Mouse (Mus musculus) embryo, embryonic 9.5 days (tissue): ENCODE measurements around the gene Cnpy3.
"Not testable (repeated sequence)": the region's sequence is repeated elsewhere in the genome, so short reads cannot be mapped to it uniquely, and the experiment has no call there.

ENCODE experiments used
- DNase-seq: peaks from one replicate; pipeline ENCODE4 v3.0.0-alpha.2; 2017; ENCODE audit errors: extremely low spot score

The Cnpy3 gene

DNA sequence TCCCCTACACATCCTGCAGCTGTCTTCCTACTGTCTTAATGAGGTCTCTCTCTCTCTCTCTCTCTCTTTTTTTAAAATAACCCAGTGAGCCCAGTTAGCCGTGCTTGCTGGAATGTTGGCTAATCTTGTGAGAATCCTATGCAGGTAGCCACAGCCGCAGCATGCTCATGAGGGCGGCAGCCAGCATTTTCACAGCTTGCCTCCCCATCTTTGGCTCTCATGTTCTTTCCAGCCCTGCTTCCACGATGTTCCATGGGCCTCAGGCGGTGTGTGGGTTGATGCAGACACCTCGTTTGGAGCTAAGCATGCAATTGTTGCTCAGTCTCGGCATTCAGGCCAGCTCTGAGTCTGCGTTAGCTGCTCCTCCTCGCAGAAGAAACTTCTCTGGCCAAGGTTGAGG lies 12.9 kb upstream of the Cnpy3 start:
- DNase-seq = not testable (repeated sequence)

DNA sequence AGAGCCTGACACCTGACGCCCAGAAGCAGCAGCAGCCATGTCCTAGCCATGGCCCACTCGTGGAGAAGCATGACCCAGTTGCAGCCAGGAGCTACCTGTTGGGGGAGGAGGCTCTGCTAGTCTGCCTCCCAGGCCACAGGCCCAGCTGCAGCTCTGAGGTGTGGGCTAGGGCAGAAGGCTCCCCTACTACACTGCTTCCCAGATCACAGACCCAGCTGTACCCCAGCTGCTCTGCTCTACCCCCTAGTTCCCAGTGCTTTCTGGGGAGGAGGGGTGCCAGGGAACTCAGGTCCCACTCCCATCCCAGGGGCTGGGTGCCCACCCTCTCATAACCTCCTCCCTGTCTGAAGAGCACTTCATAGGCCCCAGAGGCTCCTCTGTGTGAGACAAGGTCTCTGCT lies 11.5 kb upstream of the Cnpy3 start, which contains the start of gene Ptcra:
Gene Ptcra, minus strand, starts transcription at position 169 of the 400 bp plus-strand sequence.
- DNase-seq = no peak

DNA sequence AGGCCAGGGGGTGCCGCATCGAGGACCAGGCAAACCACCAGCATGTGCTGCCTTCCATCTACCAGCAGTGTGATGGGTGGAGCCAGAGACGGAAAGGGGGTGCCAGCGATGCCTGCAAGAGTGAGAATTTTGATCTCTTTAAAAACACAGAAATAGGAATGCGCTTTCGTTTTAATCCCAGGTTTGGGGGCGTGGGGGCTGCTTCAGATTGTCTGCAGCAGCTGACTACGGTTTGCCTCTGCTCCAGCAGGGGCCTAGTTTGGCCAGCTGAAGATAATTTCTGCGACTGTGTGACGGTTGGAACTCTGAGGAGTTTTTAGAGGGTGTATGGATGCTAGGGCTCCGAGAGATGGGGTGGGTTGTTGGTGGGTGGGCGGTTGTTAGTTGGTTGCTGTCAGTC lies 6.7 kb upstream of the Cnpy3 start:
- DNase-seq = no peak

DNA sequence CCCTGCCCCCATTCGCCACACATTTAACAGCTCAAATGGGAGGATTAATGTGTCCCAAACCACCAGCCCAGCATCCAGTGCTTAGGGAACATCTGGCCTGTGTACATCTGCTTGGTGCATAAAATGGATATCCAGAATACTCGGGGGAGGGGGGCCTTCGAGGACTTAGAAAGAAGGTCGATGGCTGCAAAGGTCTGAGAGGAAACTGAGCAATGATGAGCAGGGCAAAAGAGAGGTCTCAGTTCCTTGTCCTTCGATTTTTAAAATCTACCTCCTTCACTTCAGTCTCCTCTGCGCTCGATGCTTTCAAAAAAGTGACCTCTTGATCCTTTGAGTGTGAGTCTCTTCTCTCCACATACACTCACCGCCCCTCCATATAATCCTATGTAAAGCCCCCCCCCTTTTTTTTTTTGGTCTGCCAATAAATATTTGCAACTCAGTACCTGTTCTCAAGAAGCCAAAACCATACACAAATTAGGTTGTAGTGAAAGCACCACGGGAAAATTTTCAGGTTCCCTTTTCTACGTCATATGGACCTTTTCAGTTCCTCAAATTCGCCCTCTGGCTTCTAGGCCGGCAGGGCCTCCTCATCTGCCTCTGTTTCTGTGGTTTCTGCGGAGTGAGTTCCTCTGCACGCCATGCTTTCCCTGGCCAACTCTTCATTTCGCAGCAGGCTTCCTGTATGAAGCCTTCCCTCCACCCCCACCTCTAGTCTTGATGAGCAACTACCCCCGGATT lies 789 bp downstream of the Cnpy3 start:
- no peak for DNase-seq

DNA sequence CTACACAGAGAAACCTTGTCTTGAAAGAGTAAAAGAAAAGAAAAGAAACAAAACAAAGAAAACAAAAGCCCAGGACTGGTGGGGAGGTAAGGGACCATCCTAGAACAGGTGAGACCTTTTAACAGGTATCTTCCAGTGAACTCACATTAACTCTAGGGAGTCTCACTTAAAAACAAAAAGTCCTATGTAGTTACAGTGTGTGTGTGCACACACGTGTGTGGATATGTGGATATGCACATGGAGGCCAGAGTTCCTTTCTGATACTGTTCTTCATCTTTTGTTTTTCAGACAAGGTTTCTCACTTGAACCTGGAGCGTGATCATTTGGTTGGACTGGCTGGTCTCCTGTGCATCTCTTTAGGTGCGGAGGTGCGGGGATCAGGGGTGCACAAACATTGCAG lies 1.4 kb downstream of the Cnpy3 start:
- DNase-seq = no peak

DNA sequence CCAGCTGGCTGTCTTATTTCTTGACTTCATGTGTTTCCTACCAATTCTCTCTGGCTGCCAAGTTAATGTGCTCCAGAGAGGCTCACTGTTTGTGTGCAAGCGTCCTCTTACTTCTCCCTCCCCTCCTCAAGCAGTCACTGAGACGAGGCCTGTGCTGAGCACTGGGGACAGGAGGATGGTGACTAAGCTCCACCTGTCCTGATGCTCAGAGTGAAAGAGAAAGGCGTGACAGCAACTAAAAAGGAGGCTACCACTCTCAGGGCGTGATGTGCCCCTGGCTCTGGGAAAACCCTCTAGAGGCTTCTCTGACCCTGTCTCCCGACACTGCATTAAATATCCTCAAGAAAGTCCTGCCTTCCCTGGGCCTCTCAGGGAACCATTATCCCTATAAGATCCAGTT lies 2.7 kb downstream of the Cnpy3 start:
- no peak for DNase-seq

DNA sequence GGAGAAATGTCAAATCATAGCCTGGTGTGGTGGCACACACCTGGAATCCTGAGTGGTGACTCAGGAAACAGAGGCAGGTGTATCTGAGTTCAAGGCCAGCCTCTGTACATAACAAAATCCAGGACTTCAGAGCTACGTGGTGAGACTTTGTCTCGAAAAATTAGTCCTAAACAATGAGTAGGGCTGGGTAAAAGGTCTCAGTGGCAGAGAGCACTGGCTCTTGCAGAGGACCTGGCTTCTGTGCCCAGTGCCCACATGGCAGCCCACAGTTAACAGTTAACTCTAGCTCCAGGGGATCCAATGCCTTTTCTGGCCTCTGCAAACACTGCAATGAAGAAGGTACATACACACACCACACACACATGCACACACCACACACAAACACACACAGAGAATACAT lies 4.2 kb downstream of the Cnpy3 start:
- no peak for DNase-seq

DNA sequence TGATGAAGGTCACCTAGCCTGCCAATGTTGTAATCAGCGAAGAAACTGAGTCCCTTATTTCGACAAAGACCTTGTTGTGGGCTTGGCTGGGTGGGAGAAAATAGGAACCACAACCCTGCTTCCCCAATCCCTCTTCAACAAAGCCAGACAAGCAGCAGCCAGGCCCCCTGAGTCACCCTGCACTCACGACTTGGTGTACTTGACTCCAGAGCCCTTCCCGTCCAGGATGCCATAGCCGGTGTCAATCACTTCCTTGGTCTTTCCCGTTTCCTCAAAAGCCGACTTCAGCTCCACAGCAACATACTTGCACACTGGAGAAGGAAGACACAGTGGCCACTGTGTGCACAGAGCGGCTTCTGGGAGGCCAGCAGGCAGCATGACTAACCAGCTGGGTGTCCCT lies 4.8 kb downstream of the Cnpy3 start:
- no peak for DNase-seq

DNA sequence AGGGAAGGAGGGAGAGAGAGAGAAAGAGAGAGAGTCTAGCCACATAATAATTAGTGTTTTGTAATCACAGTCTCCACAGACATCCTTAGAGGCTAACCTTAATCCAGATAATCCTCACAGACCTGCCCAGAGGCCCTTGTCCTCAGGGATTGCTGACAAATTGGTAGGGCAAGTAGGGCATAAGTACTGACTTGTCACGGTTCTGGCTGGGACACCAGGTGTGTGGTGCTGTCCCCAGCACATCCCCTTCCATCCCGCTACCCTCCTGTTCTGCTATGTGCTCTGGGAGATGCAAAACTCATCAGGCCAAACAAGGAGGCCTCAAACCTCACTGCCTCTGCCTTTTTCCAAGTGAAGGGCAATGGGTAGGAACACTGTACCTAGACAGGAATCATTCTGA lies 6.5 kb downstream of the Cnpy3 start:
- DNase-seq = no peak

DNA sequence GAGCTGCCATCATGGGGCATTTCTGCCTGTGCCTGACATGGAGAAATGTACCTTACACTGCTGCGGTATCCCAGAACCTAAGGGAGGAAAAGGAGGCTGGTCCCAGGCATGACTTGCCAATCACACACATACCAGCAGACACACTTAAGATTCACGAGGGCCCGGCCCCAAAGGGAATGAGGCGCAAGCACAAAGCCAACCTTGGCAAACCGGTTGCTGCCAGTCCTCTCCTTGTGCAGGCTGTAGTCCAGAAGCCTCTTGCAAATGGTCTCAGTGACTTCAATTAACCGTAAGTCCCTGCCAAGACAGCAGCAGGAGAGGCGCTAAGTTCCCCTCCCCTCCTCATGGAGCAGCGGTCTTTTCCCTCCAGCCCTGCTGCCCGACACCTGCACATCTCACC lies 9.0 kb downstream of the Cnpy3 start:
- no peak for DNase-seq

DNA sequence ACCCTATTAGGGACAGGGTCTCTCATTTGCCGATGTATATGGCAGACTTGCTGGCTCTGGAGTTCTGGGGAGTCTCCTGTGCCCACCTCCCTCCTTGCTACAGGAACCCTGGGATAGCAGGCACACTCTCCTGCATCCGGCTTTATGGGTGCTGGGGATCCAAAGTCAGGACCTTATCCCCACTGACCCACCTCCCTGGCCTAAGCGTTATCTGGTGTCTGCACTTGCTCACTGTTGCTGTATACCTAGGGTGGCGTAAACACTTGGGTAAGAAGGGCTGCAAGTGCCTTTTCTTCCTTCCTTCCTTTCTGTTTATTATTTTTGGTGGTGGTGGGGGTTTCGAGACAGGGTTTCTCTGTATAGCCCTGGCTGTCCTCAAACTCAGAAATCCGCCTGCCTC lies 10.7 kb downstream of the Cnpy3 start:
- DNase-seq = no peak

DNA sequence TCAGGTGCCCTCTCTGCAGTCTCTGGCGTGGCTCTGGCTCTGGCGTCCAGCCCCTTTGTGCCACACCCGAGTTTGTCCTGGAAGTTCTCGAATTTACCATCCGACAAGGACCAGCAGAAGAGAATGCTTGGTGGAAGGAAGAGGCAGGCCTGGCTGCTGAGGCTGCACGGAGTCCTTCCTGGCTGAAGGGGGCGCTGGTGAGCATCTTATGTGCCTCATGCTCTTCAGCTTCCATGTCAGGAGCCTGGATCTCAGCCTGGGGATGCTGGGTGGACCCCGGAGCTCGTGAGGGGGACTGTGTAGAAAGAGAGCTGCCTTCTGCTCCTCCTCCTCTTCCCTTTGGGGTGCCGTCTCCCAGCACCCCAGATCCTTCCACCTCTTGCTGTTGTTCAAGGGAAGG lies 15.9 kb downstream of the Cnpy3 start:
- DNase-seq = no peak

DNA sequence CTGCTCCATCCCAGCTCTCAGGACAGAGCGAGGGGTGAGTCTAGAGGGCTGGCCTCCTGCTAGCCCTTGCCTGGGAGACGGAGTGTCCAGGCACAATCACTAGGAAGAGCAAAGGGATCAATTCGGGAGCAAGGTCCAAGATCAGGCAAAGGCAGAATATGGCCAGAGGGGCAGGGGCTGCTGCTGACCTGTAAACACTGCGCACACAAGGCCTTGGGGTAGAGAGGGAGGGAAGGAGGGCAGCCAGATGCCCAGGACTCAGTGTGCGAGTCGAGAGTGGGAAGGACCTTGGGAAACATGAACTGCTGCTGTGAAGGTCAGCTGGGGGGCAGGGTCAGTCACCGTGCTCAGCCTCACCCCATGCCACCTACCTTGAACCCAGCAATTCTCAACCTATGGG lies 16.7 kb downstream of the Cnpy3 start:
- no peak for DNase-seq

DNA sequence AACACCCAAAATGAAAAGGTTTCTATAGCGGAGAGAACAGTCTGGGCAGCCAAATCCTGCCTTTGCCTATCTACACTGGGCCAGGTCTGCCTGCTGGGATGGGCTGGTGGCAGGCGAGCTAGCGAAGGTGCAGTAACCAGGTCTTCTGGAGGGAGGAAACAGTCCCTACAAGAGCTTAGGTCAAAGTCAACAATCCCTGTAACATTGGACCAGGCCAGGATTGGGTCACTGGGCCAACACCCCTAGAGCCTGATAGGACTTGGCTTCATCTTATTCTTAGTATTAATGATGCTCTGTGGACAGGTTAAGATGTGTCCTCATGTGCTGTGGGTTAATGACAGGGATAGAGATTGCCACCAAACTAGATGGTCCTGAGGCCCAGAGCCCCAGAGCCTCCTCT lies 18.0 kb downstream of the Cnpy3 start:
- DNase-seq = no peak

DNA sequence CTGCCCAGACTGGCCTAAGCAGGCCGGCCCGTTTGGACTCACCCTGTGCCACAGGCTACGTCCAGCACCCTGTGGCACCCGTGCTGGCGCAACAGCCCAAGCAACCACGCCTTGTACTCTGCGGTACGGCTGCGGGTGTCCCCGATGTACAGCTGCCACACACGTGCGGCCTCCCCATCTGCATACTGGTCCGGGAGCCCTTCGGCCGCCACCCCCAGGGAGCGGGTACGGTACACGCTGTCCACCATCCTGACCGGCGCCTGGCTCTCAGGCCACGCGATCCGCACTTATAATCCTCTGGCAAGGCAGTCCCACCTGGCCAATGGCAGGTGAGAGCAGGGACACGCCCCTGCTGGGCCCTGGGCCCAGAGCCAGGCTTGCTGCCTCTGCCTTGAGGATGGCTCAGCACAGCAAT lies 23.1 kb downstream of the Cnpy3 start, which contains the start of gene Gnmt:
Gene Gnmt, minus strand, starts transcription at position 265 of the 415 bp plus-strand sequence.
- no peak for DNase-seq

DNA sequence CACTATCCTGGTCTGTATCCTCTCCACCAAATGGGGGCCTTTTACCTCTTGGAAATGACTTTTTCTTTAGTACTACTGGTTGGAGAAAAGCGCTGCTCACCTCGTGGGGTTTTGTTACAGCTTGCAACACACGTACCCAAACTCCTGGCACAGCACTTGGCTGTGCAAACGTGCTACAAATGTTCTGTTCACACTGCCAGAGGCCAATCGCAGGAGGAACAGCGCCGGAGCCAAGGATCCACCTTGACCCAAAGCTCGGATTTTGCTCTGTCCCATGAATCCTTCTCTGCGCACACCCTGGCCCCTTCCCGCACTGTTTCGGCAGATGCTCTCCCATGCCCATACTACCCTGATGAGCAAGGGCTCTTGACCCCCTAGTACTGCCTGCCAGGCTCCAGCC lies 23.5 kb downstream of the Cnpy3 start:
- DNase-seq = no peak

DNA sequence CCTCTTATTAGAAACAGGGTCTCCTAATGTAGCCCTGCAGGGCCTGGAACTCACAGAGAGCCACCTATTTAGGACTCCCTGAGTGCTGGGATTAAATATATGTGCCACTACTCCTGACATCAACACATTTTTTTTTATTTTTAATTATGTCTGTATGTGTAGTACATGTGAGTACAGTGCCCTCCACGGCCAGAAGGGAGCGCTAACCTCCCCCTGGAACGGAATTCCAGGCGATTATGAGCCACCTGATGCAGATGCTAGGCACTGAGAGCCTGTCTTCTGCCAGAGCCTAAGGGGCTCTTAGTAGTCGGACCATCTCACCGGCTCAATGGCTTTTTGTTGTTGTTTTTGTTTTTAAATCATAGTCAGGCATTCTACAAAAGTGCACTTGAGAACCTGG lies 24.0 kb downstream of the Cnpy3 start:
- DNase-seq = no peak

DNA sequence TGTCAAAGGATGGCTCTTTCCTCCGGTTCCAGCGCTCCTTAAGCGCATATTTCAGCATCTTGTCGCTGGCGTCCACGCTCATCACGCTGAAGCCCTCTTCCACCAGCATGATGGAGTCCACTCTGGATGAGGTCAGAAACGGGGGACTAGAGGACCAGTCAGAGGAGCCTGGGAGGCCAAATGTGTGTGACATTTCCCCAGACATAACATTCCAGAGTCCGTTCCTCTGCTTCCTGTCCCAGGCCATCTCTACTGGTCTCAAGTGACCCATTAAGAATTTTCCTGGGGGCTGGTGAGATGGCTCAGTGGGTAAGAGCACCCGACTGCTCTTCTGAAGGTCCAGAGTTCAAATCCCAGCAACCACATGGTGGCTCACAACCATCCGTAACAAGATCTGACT lies 24.7 kb downstream of the Cnpy3 start:
- DNase-seq = no peak

DNA sequence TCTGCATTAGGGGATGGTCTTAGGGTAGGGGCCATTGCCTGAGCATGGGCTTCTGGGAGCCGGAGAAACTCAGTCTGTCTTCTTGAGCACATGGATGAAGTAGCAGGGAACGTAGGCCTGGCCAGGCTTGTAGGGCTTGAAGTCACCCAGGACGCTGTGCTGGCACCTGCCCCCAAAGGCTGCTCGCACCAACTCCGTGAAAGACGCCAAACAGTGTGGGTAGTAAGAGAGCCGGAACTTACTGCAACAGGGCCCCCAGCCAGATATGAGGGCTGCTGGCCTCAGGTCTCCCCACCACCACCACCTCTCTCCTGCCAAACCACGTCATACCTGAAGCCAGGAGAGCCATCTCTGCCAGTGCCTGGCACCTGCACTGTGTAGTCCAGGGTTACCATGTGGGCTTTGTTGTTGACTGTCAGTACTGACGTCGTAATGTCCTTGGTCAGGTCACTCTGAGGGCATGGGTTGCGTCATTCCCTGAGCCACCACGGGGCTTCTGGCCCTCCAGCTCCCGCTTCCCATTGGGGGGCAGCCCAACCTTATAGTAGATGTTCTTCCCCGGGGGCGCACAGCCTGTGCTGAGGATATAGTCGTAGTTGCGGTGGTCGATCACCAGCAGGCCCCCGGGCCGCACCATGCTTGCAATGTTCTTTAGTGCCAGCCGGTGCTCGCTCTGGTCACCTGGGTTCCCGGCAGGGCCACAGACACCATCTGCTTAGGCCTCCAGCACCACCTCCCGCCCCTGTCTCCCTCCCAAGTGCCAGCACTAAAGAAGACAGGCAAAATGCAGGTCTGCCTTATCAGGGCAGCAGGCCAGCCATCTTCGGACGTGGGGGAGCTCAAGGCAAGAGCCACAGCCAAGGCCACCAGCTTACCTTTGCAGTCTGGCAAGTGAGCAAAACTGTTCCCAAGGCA lies 26.0 kb downstream of the Cnpy3 start:
- DNase-seq = no peak

DNA sequence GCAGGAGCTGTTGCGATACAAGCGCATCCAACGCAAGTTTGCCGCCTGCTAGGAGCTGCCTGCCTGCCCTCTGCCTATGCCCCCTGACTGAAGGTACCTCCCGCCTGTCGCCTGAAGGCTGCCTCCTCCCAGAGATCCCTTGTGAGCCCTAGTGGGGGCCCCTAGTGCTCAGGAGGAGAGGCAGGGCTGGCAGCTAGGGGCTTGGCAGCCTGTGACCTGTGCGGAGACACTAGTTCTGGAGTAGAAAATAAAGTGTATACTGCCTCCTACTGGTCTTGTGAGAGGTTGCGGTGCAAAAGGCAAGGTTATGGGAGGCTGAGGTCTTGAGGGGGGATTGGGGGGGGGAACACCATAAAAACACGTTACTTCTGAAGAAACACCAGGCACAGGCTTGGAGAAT lies 26.7 kb downstream of the Cnpy3 start:
- DNase-seq = peak; percentile 51

DNA sequence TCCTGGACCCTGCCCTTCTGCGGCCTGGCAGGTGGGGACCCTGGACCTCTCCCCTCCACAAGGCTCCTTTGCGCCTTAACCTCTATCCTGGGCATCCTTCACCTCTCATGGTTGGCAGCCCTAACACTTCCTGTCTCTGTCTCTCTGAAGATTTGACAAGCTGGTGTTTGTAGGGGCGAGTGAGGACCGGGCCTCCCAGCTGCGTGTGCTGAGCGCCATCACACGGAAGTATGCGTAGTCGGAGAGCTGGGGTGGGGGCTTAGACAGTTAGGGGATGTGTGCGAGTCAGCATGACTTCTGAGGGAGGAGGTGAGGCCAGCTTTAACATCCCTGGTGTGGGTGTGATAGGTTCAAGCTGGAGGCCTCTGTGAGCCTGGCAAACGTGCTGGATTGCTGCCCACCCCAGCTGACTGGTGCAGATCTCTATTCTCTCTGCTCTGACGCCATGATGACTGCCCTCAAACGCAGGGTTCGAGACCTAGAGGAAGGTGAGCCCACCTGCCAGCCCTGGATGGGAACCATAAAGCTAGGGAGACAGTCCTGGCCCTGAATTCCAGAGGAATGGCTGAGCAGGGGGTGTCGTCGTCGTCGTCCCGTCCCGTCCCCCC lies 27.4 kb downstream of the Cnpy3 start:
- DNase-seq = no peak

DNA sequence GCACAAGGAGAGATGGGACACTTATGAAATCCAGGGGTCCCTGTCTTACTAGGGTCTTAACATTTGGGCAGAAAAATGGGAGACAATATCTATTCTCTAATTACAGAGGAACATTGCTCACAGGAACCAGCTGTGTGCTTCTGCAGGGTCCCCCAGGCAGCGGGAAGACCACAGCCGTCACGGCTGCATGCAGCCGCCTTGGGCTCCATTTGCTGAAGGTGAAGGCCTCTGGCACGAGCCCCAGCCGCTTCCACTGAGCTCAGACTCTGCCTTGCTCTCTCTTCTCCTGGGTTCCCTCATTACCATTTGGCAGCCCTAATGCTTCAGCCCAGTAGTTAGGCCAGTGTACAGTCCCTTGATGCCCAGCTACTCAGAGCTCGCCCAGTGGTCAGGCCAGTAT lies 30.9 kb downstream of the Cnpy3 start:
- DNase-seq = no peak
